Mouse (Mus musculus): ENCODE measurements at regions not wholly inside any gene's neighbourhood (a gene's known extent, or its start where the extent isn't known, plus 50 kb on each side); places are given as distances from the start of the nearest gene placed in this dataset.

DNA sequence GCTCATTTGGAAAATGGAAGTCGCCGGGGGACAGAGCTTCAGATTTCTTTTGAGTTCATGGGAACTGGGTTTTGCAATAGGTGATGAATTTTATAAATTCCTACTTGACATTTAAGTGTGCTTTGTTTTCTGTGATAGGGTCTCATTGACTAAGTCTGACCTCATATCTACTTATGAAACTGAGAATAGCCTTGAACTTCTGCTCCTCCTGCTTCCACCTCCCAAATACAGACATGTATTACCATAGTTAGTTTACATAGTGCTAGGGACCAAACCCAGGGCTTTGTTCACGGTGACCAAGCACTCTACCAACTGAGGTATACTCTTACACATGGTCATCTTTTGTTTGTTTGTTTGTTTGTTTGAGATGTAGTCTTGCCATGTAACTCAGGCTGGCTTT, 77.8 kb downstream of the Tmsb4x start:
- no peaks in the 10 kb centered on the region for H3K4me1 ChIP-seq (ENCODE audit: control insufficient read depth, insufficient read depth, low read length)
- H3K36me3 ChIP-seq (replicated peaks; ENCODE audit: control insufficient read depth, insufficient read depth, low read depth, low read length): no peaks in the 10 kb centered on the region
- no peaks in the 10 kb centered on the region for H3K9me3 ChIP-seq (replicated peaks; ENCODE audit: control insufficient read depth, low read length)
- no peak overlapping the region for H3K4me2 ChIP-seq (ENCODE audit: low read depth, low read length)
- WGBS: 88% methylated on average over 3 of the region's 3 CpGs
- ATAC-seq (replicated peaks; ENCODE audit: insufficient number of reproducible peaks, low FRiP score, low TSS enrichment, low read depth) (no peak), DNase-seq (ENCODE audit: low spot score) (no peak)
- no peak overlapping the region for H3K4me3 ChIP-seq (ENCODE audit: low read depth, low read length)
- peaks cover 2% of the 10 kb centered on the region; the same call in 1 of the 2 replicates for H3K27me3 ChIP-seq (ENCODE audit: control insufficient read depth, insufficient read depth, low read length)
- no peak overlapping the region for H3K9ac ChIP-seq (replicated peaks; ENCODE audit: low read length)
- no peak overlapping the region for H3K27ac ChIP-seq (replicated peaks; ENCODE audit: low read depth, low read length)

GRCm38 (mm10) chrX:167130601-167131000, 78.5 kb downstream of the Tmsb4x start:
- no peak for ATAC-seq (replicated peaks; ENCODE audit: insufficient number of reproducible peaks, low FRiP score, low TSS enrichment, low read depth)
- Histone ChIP-seq H3K27ac (replicated peaks; ENCODE audit: low read depth, low read length) (no peak overlapping the region), H3K27me3 (ENCODE audit: control insufficient read depth, insufficient read depth, low read length) (peaks cover 2% of the 10 kb centered on the region; the same call in 1 of the 2 replicates)

DNA sequence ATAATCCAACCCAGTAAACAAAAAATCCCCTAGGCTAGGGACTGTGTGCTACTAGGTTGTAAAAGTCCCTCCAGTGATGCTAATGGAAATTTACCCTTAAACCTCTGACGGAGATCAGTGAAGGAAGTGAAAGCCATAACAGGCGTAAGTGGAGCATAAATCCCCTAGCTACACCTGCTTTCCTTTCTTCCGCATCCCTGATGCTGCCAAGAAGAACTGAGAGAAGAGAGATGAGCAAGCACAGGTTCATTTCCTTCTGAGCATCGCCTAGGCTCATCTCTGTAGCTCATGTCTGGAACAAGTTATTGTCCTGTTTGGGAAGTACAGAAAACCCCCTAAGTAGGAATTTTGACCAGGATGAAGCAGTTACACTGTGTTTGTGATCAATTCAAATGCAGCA, 89.8 kb downstream of the Tmsb4x start:
- WGBS: 89% methylated on average over 4 of the region's 4 CpGs
- ATAC-seq (replicated peaks; ENCODE audit: insufficient number of reproducible peaks, low FRiP score, low TSS enrichment, low read depth): no peak
- Histone ChIP-seq H3K27ac (replicated peaks; ENCODE audit: low read depth, low read length) (no peak overlapping the region), H3K27me3 (ENCODE audit: control insufficient read depth, insufficient read depth, low read length) (no peaks in the 10 kb centered on the region; the same call in none of the 2 replicates), H3K4me3 (ENCODE audit: low read depth, low read length) (no peak overlapping the region), H3K36me3 (replicated peaks; ENCODE audit: control insufficient read depth, insufficient read depth, low read depth, low read length) (no peaks in the 10 kb centered on the region), H3K4me1 (ENCODE audit: control insufficient read depth, insufficient read depth, low read length) (no peaks in the 10 kb centered on the region), H3K9ac (replicated peaks; ENCODE audit: low read length) (no peak overlapping the region), H3K4me2 (ENCODE audit: low read depth, low read length) (no peak overlapping the region), H3K9me3 (replicated peaks; ENCODE audit: control insufficient read depth, low read length) (no peaks in the 10 kb centered on the region)
- DNase-seq (ENCODE audit: low spot score): no peak

More at GRCm38 (mm10) chrX:167130601-167131000, 78.5 kb downstream of the Tmsb4x start:
- Histone ChIP-seq H3K9me3 (replicated peaks; ENCODE audit: control insufficient read depth, low read length) (no peaks in the 10 kb centered on the region), H3K36me3 (replicated peaks; ENCODE audit: control insufficient read depth, insufficient read depth, low read depth, low read length) (no peaks in the 10 kb centered on the region), H3K4me2 (ENCODE audit: low read depth, low read length) (no peak overlapping the region), H3K9ac (replicated peaks; ENCODE audit: low read length) (no peak overlapping the region), H3K4me1 (ENCODE audit: control insufficient read depth, insufficient read depth, low read length) (no peaks in the 10 kb centered on the region), H3K4me3 (ENCODE audit: low read depth, low read length) (no peak overlapping the region)
- no peak for DNase-seq (ENCODE audit: low spot score)
- WGBS: 77% methylated on average over 5 of the region's 5 CpGs

DNA sequence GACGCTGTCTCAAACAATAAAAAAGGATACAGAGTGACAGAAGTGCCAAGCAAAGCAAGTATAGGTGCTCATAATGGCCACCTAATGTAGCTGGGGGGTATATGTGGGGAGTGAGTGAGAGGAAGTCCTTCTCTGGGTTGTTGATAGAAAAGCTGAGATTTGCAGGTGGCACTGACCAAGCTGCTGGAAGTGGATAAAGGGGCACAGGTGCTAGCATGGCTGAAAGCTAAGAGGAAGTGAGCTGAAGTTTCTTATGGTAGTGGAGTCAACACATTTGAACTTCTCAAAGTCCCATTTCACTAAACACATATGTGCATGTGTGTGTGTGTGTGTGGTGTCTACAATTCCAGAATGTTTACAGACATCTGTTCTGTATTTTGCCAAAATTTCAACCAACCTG, 94.0 kb downstream of the Tmsb4x start:
- 87% methylated on average over 1 of the region's 1 CpGs for WGBS

DNA sequence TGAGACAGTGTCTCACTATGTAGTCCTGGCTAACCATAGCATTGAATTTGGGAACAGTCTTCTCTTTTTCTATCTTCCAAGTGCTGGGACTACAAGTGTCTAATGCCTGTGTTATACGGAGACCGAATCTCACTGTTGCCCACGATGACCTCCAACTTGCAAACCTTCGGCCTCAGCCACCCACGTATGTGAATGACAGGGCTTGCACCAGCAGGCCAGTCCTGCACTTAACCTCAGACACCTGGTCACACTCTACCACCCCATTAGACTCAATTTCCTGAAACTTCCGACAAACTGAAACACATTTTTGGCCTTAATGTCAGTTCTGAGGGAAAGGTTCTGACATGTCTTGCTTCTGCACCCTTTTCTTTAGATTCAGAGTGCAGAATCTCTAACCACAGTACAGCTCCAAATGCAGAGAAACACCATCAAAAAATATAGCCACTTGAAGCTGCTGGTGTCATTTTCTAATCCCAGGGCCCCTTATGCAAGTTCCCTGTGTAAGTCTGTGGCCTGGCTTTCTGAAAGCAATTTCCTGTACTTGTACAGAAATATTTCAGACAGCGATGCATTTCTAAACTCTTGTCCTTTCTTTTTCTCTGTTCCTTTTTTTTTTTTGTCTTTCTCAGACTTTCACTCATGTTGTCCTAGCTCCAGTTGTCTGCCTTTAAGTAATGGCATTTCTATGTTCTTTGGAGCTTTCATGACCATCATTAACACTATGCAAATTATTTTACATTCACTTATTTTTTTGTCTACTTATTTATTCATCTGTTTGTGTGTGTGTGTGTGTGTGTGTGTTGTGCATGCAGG, 97.8 kb downstream of the Tmsb4x start:
- Histone ChIP-seq H3K27ac (replicated peaks; ENCODE audit: low read depth, low read length) (no peak overlapping the region), H3K4me3 (ENCODE audit: low read depth, low read length) (no peak overlapping the region), H3K4me1 (ENCODE audit: control insufficient read depth, insufficient read depth, low read length) (no peaks in the 10 kb centered on the region), H3K27me3 (ENCODE audit: control insufficient read depth, insufficient read depth, low read length) (peaks cover 3% of the 10 kb centered on the region; the same call in 1 of the 2 replicates), H3K36me3 (replicated peaks; ENCODE audit: control insufficient read depth, insufficient read depth, low read depth, low read length) (no peaks in the 10 kb centered on the region), H3K9ac (replicated peaks; ENCODE audit: low read length) (no peak overlapping the region), H3K4me2 (ENCODE audit: low read depth, low read length) (no peak overlapping the region), H3K9me3 (replicated peaks; ENCODE audit: control insufficient read depth, low read length) (no peaks in the 10 kb centered on the region)
- ATAC-seq (replicated peaks; ENCODE audit: insufficient number of reproducible peaks, low FRiP score, low TSS enrichment, low read depth): no peak
- no peak for DNase-seq (ENCODE audit: low spot score)
- 68% methylated on average over 7 of the region's 7 CpGs for WGBS

More for the DNA sequence above, 94.0 kb downstream of the Tmsb4x start:
- Histone ChIP-seq H3K4me1 (ENCODE audit: control insufficient read depth, insufficient read depth, low read length) (no peaks in the 10 kb centered on the region), H3K9me3 (replicated peaks; ENCODE audit: control insufficient read depth, low read length) (no peaks in the 10 kb centered on the region), H3K27me3 (ENCODE audit: control insufficient read depth, insufficient read depth, low read length) (no peaks in the 10 kb centered on the region; the same call in 1 of the 2 replicates), H3K4me2 (ENCODE audit: low read depth, low read length) (no peak overlapping the region), H3K27ac (replicated peaks; ENCODE audit: low read depth, low read length) (no peak overlapping the region), H3K36me3 (replicated peaks; ENCODE audit: control insufficient read depth, insufficient read depth, low read depth, low read length) (no peaks in the 10 kb centered on the region), H3K9ac (replicated peaks; ENCODE audit: low read length) (no peak overlapping the region), H3K4me3 (ENCODE audit: low read depth, low read length) (no peak overlapping the region)
- DNase-seq (ENCODE audit: low spot score): no peak
- no peak for ATAC-seq (replicated peaks; ENCODE audit: insufficient number of reproducible peaks, low FRiP score, low TSS enrichment, low read depth)

GRCm38 (mm10) chrX:167108356-167108755, 100.8 kb downstream of the Tmsb4x start:
- Histone ChIP-seq H3K4me1 (ENCODE audit: control insufficient read depth, insufficient read depth, low read length) (no peaks in the 10 kb centered on the region), H3K36me3 (replicated peaks; ENCODE audit: control insufficient read depth, insufficient read depth, low read depth, low read length) (no peaks in the 10 kb centered on the region), H3K9ac (replicated peaks; ENCODE audit: low read length) (no peak overlapping the region), H3K9me3 (replicated peaks; ENCODE audit: control insufficient read depth, low read length) (no peaks in the 10 kb centered on the region), H3K4me2 (ENCODE audit: low read depth, low read length) (no peak overlapping the region), H3K27me3 (ENCODE audit: control insufficient read depth, insufficient read depth, low read length) (peaks cover 4% of the 10 kb centered on the region; the same call in 1 of the 2 replicates), H3K27ac (replicated peaks; ENCODE audit: low read depth, low read length) (no peak overlapping the region), H3K4me3 (ENCODE audit: low read depth, low read length) (no peak overlapping the region)
- no peak for ATAC-seq (replicated peaks; ENCODE audit: insufficient number of reproducible peaks, low FRiP score, low TSS enrichment, low read depth)
- WGBS: 80% methylated on average over 6 of the region's 6 CpGs
- DNase-seq (ENCODE audit: low spot score): no peak

- Histone ChIP-seq H3K36me3 (replicated peaks; ENCODE audit: control insufficient read depth, insufficient read depth, low read depth, low read length) (no peaks in the 10 kb centered on the region), H3K27me3 (ENCODE audit: control insufficient read depth, insufficient read depth, low read length) (peaks cover 4% of the 10 kb centered on the region; the same call in 1 of the 2 replicates), H3K27ac (replicated peaks; ENCODE audit: low read depth, low read length) (no peak overlapping the region), H3K4me2 (ENCODE audit: low read depth, low read length) (no peak overlapping the region), H3K9ac (replicated peaks; ENCODE audit: low read length) (no peak overlapping the region), H3K4me3 (ENCODE audit: low read depth, low read length) (no peak overlapping the region), H3K9me3 (replicated peaks; ENCODE audit: control insufficient read depth, low read length) (no peaks in the 10 kb centered on the region), H3K4me1 (ENCODE audit: control insufficient read depth, insufficient read depth, low read length) (no peaks in the 10 kb centered on the region)
- DNase-seq (ENCODE audit: low spot score): no peak
- WGBS: 77% methylated on average over 4 of the region's 4 CpGs
- no peak for ATAC-seq (replicated peaks; ENCODE audit: insufficient number of reproducible peaks, low FRiP score, low TSS enrichment, low read depth)
Measured at GRCm38 (mm10) chrX:167107469-167107868, 101.6 kb downstream of the Tmsb4x start.

DNA sequence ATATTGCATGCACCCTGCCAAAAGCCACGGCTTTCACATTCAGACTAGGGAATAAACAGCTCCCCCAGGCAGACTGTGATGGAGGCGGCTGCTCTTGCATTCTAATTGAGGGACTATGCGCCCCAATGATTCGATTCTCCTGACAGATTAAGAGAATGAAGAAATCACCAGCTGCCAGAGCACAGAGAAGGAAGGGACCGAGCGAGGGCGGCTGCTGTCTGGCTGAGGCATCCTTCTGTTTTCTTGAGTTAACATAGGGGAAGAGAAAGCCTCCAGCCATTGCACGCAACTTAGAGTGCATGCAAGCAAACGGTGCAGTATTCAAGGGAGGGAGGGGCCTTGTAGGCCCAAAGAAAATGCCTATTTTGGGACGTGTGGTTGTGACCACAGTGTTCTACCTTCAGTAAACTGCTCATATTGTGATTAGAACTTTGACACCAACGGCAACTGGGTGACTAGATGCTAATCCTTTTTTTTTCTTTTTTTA, 103.1 kb downstream of the Tmsb4x start:
- Histone ChIP-seq H3K9me3 (replicated peaks; ENCODE audit: control insufficient read depth, low read length) (no peaks in the 10 kb centered on the region), H3K27ac (replicated peaks; ENCODE audit: low read depth, low read length) (no peak overlapping the region), H3K36me3 (replicated peaks; ENCODE audit: control insufficient read depth, insufficient read depth, low read depth, low read length) (no peaks in the 10 kb centered on the region), H3K9ac (replicated peaks; ENCODE audit: low read length) (no peak overlapping the region), H3K4me3 (ENCODE audit: low read depth, low read length) (no peak overlapping the region), H3K4me2 (ENCODE audit: low read depth, low read length) (no peak overlapping the region), H3K27me3 (ENCODE audit: control insufficient read depth, insufficient read depth, low read length) (peaks cover 4% of the 10 kb centered on the region; the same call in 1 of the 2 replicates), H3K4me1 (ENCODE audit: control insufficient read depth, insufficient read depth, low read length) (no peaks in the 10 kb centered on the region)
- ATAC-seq (replicated peaks; ENCODE audit: insufficient number of reproducible peaks, low FRiP score, low TSS enrichment, low read depth) (no peak), DNase-seq (ENCODE audit: low spot score) (no peak)
- 73% methylated on average over 11 of the region's 11 CpGs for WGBS

Data from embryonic facial prominence, embryonic 11.5 days (tissue).